In genomic region chr1:84837523-84838145, GRCm38 (mm10) we compare ENCODE assay signal across 8 mouse cellular contexts. TPM values are rescaled to one million over a fixed set of nuclear protein-coding genes. Genes with fewer than 3 reads are reported as not detected.
A peak's percentile ranks its signal among the peaks of the same experiment; 100 is the strongest.
DNase-seq lines count a peak whose midpoint lies in the region; ATAC-seq and TF ChIP-seq lines count a peak whose summit lies in the region.

No protein-coding gene starts in this region.

- H3K4me2 ChIP-seq in intestine, embryonic 15.5 days (replicated peaks), result peak overlapping the region; percentile 66

- no peak for TF ChIP-seq POLR2A in cerebellum, adult 2 months (IDR thresholded peaks at IDR 0.05; ENCODE audit: borderline replicate concordance, insufficient read depth, low read length)
- TF ChIP-seq POLR2A in cortical plate, adult 2 months (IDR thresholded peaks at IDR 0.05; ENCODE audit: extremely low read depth, insufficient read depth, low read length), result no peak

- no peaks in the 10 kb centered on the region for H3K4me1 ChIP-seq in cerebellum, adult 2 months (ENCODE audit: control insufficient read depth, insufficient read depth, low read length)
- H3K4me1 ChIP-seq in cortical plate, adult 2 months (ENCODE audit: control insufficient read depth, insufficient read depth, low read length), result no peaks in the 10 kb centered on the region
- no peaks in the 10 kb centered on the region for H3K4me1 ChIP-seq in intestine, embryonic 15.5 days (replicated peaks)

- ATAC-seq in intestine, embryonic 15.5 days, result no peak

- no peaks in the 10 kb centered on the region for H3K9me3 ChIP-seq in intestine, embryonic 15.5 days

- TF ChIP-seq CTCF in cerebellum, adult 2 months (IDR thresholded peaks at IDR 0.05; ENCODE audit: borderline replicate concordance, insufficient read depth, low read depth, low read length), result no peak
- TF ChIP-seq CTCF in cortical plate, adult 2 months (IDR thresholded peaks at IDR 0.05; ENCODE audit: extremely low read depth, insufficient read depth, low read length), result no peak

- peak overlapping the region; percentile 89 for H3K4me3 ChIP-seq in cerebellum, adult 2 months (replicated peaks; ENCODE audit: insufficient read depth, low read depth, low read length)
- peak overlapping the region; percentile 84 for H3K4me3 ChIP-seq in cortical plate, adult 2 months (ENCODE audit: insufficient read depth, low read length)
- H3K4me3 ChIP-seq in intestine, embryonic 15.5 days (replicated peaks), result peak overlapping the region; percentile 94

- H3K36me3 ChIP-seq in intestine, embryonic 15.5 days, result no peaks in the 10 kb centered on the region

- no peak overlapping the region for H3K27ac ChIP-seq in cerebellum, adult 2 months (ENCODE audit: insufficient read depth, low read length)
- H3K27ac ChIP-seq in cortical plate, adult 2 months (ENCODE audit: insufficient read depth, low read length), result no peak overlapping the region
- H3K27ac ChIP-seq in intestine, embryonic 15.5 days, result no peak overlapping the region

- H3K27me3 ChIP-seq in cerebellum, adult 2 months (ENCODE audit: control insufficient read depth, insufficient read depth, low read length), result no peaks in the 10 kb centered on the region
- H3K27me3 ChIP-seq in intestine, embryonic 15.5 days (replicated peaks), result no peaks in the 10 kb centered on the region

- peak in 1 of 2 experiments; percentile 24 for DNase-seq in cerebellum, adult 2 months
- no peak for DNase-seq in cerebellum, adult 8-10 months
- DNase-seq in 416B (ENCODE audit: low read depth), result peak; percentile 24
- DNase-seq in naive thymus-derived CD4-positive, alpha-beta T cell, adult 2 months (ENCODE audit: low read depth), result peak; percentile 25
- DNase-seq in layer of hippocampus, postnatal 10 days (ENCODE audit: low spot score in 2 of 2), result no peak
- no peak for DNase-seq in spleen, postnatal 10 days (ENCODE audit: low spot score in 2 of 2)

- 4% methylated on average over 20 of the region's 20 CpGs for WGBS in cerebellum, adult 2 months
- 4% methylated on average over 20 of the region's 20 CpGs for WGBS in intestine, embryonic 15.5 days

- H3K9ac ChIP-seq in intestine, embryonic 15.5 days, result peak overlapping the region; percentile 97

RNA-seq across cellular contexts. Expression of gene Fbxo36, which starts 2.0 kb away (rescaled TPM):
- 8.5 and 9.7 TPM in 2 replicates for polyA plus RNA-seq in cerebellum, adult 2 months (2012; rRNA removed)
- polyA plus RNA-seq in cortical plate, adult 2 months (2012; rRNA removed), result 8.0 and 9.7 TPM in 2 replicates
- 12.3 and 14.9 TPM in 2 replicates for polyA plus RNA-seq in intestine, embryonic 15.5 days (2015; fragmentation: Nextera tagmentation; extraction: Ambion mirVana)
- total RNA-seq in layer of hippocampus, postnatal 10 days (2021), result 1 to 10 TPM; 1.8 to 2.2 TPM

RNA-seq across cellular contexts. Expression of gene Trip12, which starts 2.7 kb away (rescaled TPM):
- 74.5 and 75.2 TPM in 2 replicates for polyA plus RNA-seq in cerebellum, adult 2 months (2012; rRNA removed)
- polyA plus RNA-seq in cortical plate, adult 2 months (2012; rRNA removed), result 78.2 and 82.1 TPM in 2 replicates
- 48.9 and 54.2 TPM in 2 replicates for polyA plus RNA-seq in intestine, embryonic 15.5 days (2015; fragmentation: Nextera tagmentation; extraction: Ambion mirVana)
- 100 to 1,000 TPM; 191 to 197 TPM for total RNA-seq in layer of hippocampus, postnatal 10 days (2021)

Comparison
In these comparisons a context has a peak if more than half of its experiments do, and no peak if none do; other contexts are left out.
1. DNase-seq: peak in 416B (single experiment) and naive thymus-derived CD4-positive, alpha-beta T cell, adult 2 months (single experiment); none in cerebellum, adult 8-10 months (single experiment), layer of hippocampus, postnatal 10 days (0 of 2) and spleen, postnatal 10 days (0 of 2).
2. Peak in every context shown above with its lines, with median percentiles within 50 percentile points of each other: H3K4me3 ChIP-seq.